Mouse (Mus musculus): ENCODE data around the gene Bloc1s1. TPM values are rescaled to one million over a fixed set of nuclear protein-coding genes. Genes with fewer than 3 reads are reported as not detected.

Bloc1s1 gene
- polyA plus RNA-seq, 1 experiment from 2014 or later, result 221 TPM

Other genes starting within 250 kb of the Bloc1s1 start
- gene Suox, start 250.0 kb downstream of the Bloc1s1 start, polyA plus RNA-seq (2015; fragmentation: Nextera tagmentation; extraction: Ambion mirVana), result 11.2 and 12.7 TPM in 2 replicates
- 128 and 131 TPM in 2 replicates for gene Rab5b, start 227.8 kb downstream of the Bloc1s1 start, polyA plus RNA-seq (2015; fragmentation: Nextera tagmentation; extraction: Ambion mirVana)
- 0.14 and 0.25 TPM in 2 replicates for gene Pmel, start 219.8 kb downstream of the Bloc1s1 start, polyA plus RNA-seq (2015; fragmentation: Nextera tagmentation; extraction: Ambion mirVana)
- gene Cdk2, start 219.0 kb downstream of the Bloc1s1 start, polyA plus RNA-seq (2015; fragmentation: Nextera tagmentation; extraction: Ambion mirVana), result 29.7 and 37.8 TPM in 2 replicates
- gene Dgka, start 179.2 kb downstream of the Bloc1s1 start, polyA plus RNA-seq (2015; fragmentation: Nextera tagmentation; extraction: Ambion mirVana), result 4.6 and 5.1 TPM in 2 replicates
- gene Pym1, start 176.1 kb downstream of the Bloc1s1 start, polyA plus RNA-seq (2015; fragmentation: Nextera tagmentation; extraction: Ambion mirVana), result 37.9 and 43.6 TPM in 2 replicates
- gene Mmp19, start 133.1 kb downstream of the Bloc1s1 start, polyA plus RNA-seq (2015; fragmentation: Nextera tagmentation; extraction: Ambion mirVana), result 0.54 and 0.73 TPM in 2 replicates
- gene Dnajc14, start 120.0 kb downstream of the Bloc1s1 start, polyA plus RNA-seq (2015; fragmentation: Nextera tagmentation; extraction: Ambion mirVana), result 67.2 and 68.2 TPM in 2 replicates
- 10.7 and 13.7 TPM in 2 replicates for gene Tmem198b, start 119.7 kb downstream of the Bloc1s1 start, polyA plus RNA-seq (2015; fragmentation: Nextera tagmentation; extraction: Ambion mirVana)
- gene Sarnp, start 106.7 kb downstream of the Bloc1s1 start, polyA plus RNA-seq (2015; fragmentation: Nextera tagmentation; extraction: Ambion mirVana), result 180 and 194 TPM in 2 replicates
- 20.9 and 22.5 TPM in 2 replicates for gene Ormdl2, start 102.4 kb downstream of the Bloc1s1 start, polyA plus RNA-seq (2015; fragmentation: Nextera tagmentation; extraction: Ambion mirVana)
- gene Gdf11, start 32.3 kb downstream of the Bloc1s1 start, polyA plus RNA-seq (2015; fragmentation: Nextera tagmentation; extraction: Ambion mirVana), result 5.6 and 7.0 TPM in 2 replicates
- gene Cd63, start 23.0 kb downstream of the Bloc1s1 start, polyA plus RNA-seq (2015; fragmentation: Nextera tagmentation; extraction: Ambion mirVana), result 119 and 137 TPM in 2 replicates
- 8.6 and 12.3 TPM in 2 replicates for gene Rdh5, start 1.1 kb downstream of the Bloc1s1 start, polyA plus RNA-seq (2015; fragmentation: Nextera tagmentation; extraction: Ambion mirVana)
- gene Itga7, start 9.8 kb upstream of the Bloc1s1 start, polyA plus RNA-seq (2015; fragmentation: Nextera tagmentation; extraction: Ambion mirVana), result 3.1 and 3.4 TPM in 2 replicates
- gene Mettl7b, start 37.0 kb upstream of the Bloc1s1 start, polyA plus RNA-seq (2015; fragmentation: Nextera tagmentation; extraction: Ambion mirVana), result not detected in 2 replicates
- gene Olfr9, start 65.4 kb upstream of the Bloc1s1 start, polyA plus RNA-seq (2015; fragmentation: Nextera tagmentation; extraction: Ambion mirVana), result not detected in 2 replicates
- not detected in 2 replicates for gene Olfr763, start 86.8 kb upstream of the Bloc1s1 start, polyA plus RNA-seq (2015; fragmentation: Nextera tagmentation; extraction: Ambion mirVana)
- not detected in 2 replicates for gene Olfr764-ps1, start 115.9 kb upstream of the Bloc1s1 start, polyA plus RNA-seq (2015; fragmentation: Nextera tagmentation; extraction: Ambion mirVana)
- not detected in 2 replicates for gene Olfr765, start 126.0 kb upstream of the Bloc1s1 start, polyA plus RNA-seq (2015; fragmentation: Nextera tagmentation; extraction: Ambion mirVana)
- gene Olfr766-ps1, start 144.9 kb upstream of the Bloc1s1 start, polyA plus RNA-seq (2015; fragmentation: Nextera tagmentation; extraction: Ambion mirVana), result not detected in 2 replicates
- gene Olfr767, start 158.9 kb upstream of the Bloc1s1 start, polyA plus RNA-seq (2015; fragmentation: Nextera tagmentation; extraction: Ambion mirVana), result not detected in 2 replicates
- gene Olfr768, start 175.3 kb upstream of the Bloc1s1 start, polyA plus RNA-seq (2015; fragmentation: Nextera tagmentation; extraction: Ambion mirVana), result not detected in 2 replicates
- not detected in 2 replicates for gene Olfr769, start 193.8 kb upstream of the Bloc1s1 start, polyA plus RNA-seq (2015; fragmentation: Nextera tagmentation; extraction: Ambion mirVana)
- gene Olfr770, start 215.0 kb upstream of the Bloc1s1 start, polyA plus RNA-seq (2015; fragmentation: Nextera tagmentation; extraction: Ambion mirVana), result not detected in 2 replicates
- not detected in 2 replicates for gene Olfr771, start 240.7 kb upstream of the Bloc1s1 start, polyA plus RNA-seq (2015; fragmentation: Nextera tagmentation; extraction: Ambion mirVana)

All from forebrain, embryonic 16.5 days (tissue).